Mouse (Mus musculus) CH12.LX (cell line): ENCODE data around the gene Gabrb1.

Source experiments
- E2F4 ChIP-seq: IDR thresholded peaks from 2 replicates; pipeline ENCODE4 v1.6.1; 2011; ENCODE audit warnings: low read depth, low read length, improper control_type of control experiment; ENCODE audit not compliant: insufficient replicate concordance
- EP300 ChIP-seq: IDR thresholded peaks from 2 replicates; pipeline ENCODE4 v1.6.1; 2011; ENCODE audit warnings: low read length, improper control_type of control experiment
- HCFC1 ChIP-seq: IDR thresholded peaks from 2 replicates; pipeline ENCODE4 v1.6.1; 2012; ENCODE audit warnings: low read depth, mild to moderate bottlenecking, inconsistent platforms, low read length, improper control_type of control experiment
- JUND ChIP-seq: conservative IDR thresholded peaks from 2 replicates; pipeline ENCODE4 v1.6.1; 2011; ENCODE audit warnings: low read depth, low read length, improper control_type of control experiment
- KAT2A ChIP-seq: IDR thresholded peaks from 2 replicates; pipeline ENCODE4 v1.6.1; 2012; ENCODE audit warnings: low read length, improper control_type of control experiment, inconsistent platforms; ENCODE audit not compliant: insufficient replicate concordance
- MAX ChIP-seq: IDR thresholded peaks from 2 replicates; pipeline ENCODE4 v1.6.1; 2011; ENCODE audit warnings: low read length, improper control_type of control experiment
- MEF2A ChIP-seq: IDR thresholded peaks from 2 replicates; pipeline ENCODE4 v1.6.1; 2014; ENCODE audit warnings: low read depth, mild to moderate bottlenecking, inconsistent platforms, low read length, improper control_type of control experiment, borderline replicate concordance
- NRF1 ChIP-seq: IDR thresholded peaks from 2 replicates; pipeline ENCODE4 v1.6.1; 2014; ENCODE audit warnings: low read depth, mild to moderate bottlenecking, inconsistent platforms, low read length, improper control_type of control experiment, moderate library complexity
- POLR2A ChIP-seq: IDR thresholded peaks from 2 replicates; pipeline ENCODE4 v1.6.1; 2011; ENCODE audit warnings: low read depth, mild to moderate bottlenecking, improper control_type of control experiment, low read length
- RAD21 ChIP-seq: IDR thresholded peaks from 2 replicates; pipeline ENCODE4 v1.6.1; 2011; ENCODE audit warnings: low read depth, mild to moderate bottlenecking, low read length, improper control_type of control experiment, moderate library complexity
- TBP ChIP-seq: conservative IDR thresholded peaks from 2 replicates; pipeline ENCODE4 v1.6.1; 2011; ENCODE audit warnings: low read depth, low read length, improper control_type of control experiment
- TCF12 ChIP-seq: IDR thresholded peaks from 2 replicates; pipeline ENCODE4 v1.6.1; 2014; ENCODE audit warnings: low read depth, mild to moderate bottlenecking, inconsistent platforms, low read length, improper control_type of control experiment

DNA sequence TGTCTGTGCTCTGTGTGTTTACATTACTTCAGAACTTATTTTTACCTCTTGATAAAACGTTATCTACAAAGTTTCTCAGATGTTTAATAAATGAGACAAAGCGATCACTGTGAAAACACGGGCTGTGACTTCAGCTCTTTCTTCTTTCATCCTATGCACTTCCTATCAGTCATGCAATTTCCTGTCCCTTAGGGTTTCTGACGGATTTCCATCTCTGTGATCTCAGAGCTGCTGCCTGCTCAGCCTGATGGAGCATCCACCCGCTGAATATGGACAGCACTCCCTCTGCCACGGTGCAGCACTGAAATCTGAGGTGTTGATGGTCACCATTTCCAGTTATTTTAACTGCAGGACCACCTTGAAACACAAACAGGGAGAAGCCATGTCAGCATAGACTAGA, 501.6 kb downstream of the Gabrb1 start:
- no peak for TF ChIP-seq MAX
- no peak for TF ChIP-seq NRF1
- no peak for TF ChIP-seq EP300
- TF ChIP-seq E2F4 = no peak
- no peak for TF ChIP-seq TBP
- TF ChIP-seq TCF12 = no peak
- TF ChIP-seq POLR2A = no peak
- no peak for TF ChIP-seq JUND
- TF ChIP-seq MEF2A = no peak
- TF ChIP-seq KAT2A = no peak
- TF ChIP-seq HCFC1 = no peak
- TF ChIP-seq RAD21 = no peak
